Mouse (Mus musculus) small intestine, adult 2 months (tissue): ENCODE measurements around the gene Vmn2r94.

Experiments
- CTCF ChIP-seq: fragments of 200-500 bp; IDR thresholded peaks from 2 replicates; pipeline ENCODE4 v1.5.1; 2012; ENCODE audit warnings: low read depth, mild to moderate bottlenecking, control low read depth, inconsistent platforms, low read length, moderate library complexity, mixed read lengths; ENCODE audit not compliant: insufficient replicate concordance, insufficient read length; ENCODE audit errors: extremely low read depth
- POLR2A ChIP-seq: fragments of 200-500 bp; IDR thresholded peaks from 2 replicates; pipeline ENCODE4 v1.6.1; 2012; ENCODE audit warnings: low read depth, mild to moderate bottlenecking, control low read depth, inconsistent platforms, low read length, moderate library complexity

DNA sequence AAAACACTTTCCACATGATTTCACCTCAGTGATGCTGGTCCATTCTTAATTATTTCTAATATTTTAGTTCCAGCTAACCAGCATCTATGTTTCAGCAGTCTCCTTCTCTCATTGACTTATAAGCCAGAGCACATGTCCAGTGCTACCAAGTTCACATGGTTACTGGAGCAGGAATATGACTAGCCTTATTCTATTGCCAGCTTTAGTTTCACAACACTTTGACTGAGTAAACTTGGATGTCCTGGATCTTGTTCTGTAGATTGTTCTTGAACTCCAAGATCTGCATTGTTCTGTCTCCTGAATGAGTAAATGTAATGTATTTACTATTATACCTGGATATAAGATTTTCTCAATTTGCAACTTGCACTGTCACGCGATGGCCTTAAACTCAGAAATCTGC is 45.5 kb upstream of the Vmn2r94 start:
- TF ChIP-seq CTCF (no peak), POLR2A (no peak)
